Mouse (Mus musculus) forebrain, embryonic 11.5 days (tissue): ENCODE data around the gene Sephs2. TPM values are rescaled to one million over a fixed set of nuclear protein-coding genes. Genes with fewer than 3 reads are reported as not detected.

Source experiments
- ATAC-seq: fragments of 200-750 bp; cut with Nextera tagmentation; replicated peaks from 2 replicates; pipeline ENCODE4 v1.8.0; 2017; ENCODE audit warnings: moderate TSS enrichment; ENCODE audit not compliant: low FRiP score
- DNase-seq: peaks from one replicate; pipeline ENCODE4 v3.0.0-alpha.2; 2017; ENCODE audit warnings: low spot score
- H3K27ac ChIP-seq: fragments of 300-500 bp; sonication (generic); 2 replicates; pipeline ENCODE4 v1.5.1; 2014; ENCODE audit warnings: low read depth, low read length
- H3K27me3 ChIP-seq: fragments of 300-500 bp; sonication (generic); 2 replicates; pipeline ENCODE4 v1.6.1; 2014; ENCODE audit warnings: mild to moderate bottlenecking, low read length, mixed read lengths; ENCODE audit not compliant: control insufficient read depth, insufficient read depth
- H3K36me3 ChIP-seq: fragments of 300-500 bp; sonication (generic); 2 replicates; pipeline ENCODE4 v1.6.1; 2014; ENCODE audit warnings: mild to moderate bottlenecking, low read length, moderate library complexity, mixed read lengths; ENCODE audit not compliant: control insufficient read depth, insufficient read depth
- H3K4me1 ChIP-seq: fragments of 300-500 bp; sonication (generic); replicated peaks from 2 replicates; pipeline ENCODE4 v1.6.1; 2014; ENCODE audit warnings: low read length, mixed read lengths; ENCODE audit not compliant: control insufficient read depth, insufficient read depth
- H3K4me2 ChIP-seq: fragments of 300-500 bp; sonication (generic); 2 replicates; pipeline ENCODE4 v1.6.1; 2014; ENCODE audit warnings: low read depth, mild to moderate bottlenecking, low read length, moderate library complexity, mixed read lengths; ENCODE audit not compliant: severe bottlenecking
- H3K4me3 ChIP-seq: fragments of 300-500 bp; sonication (generic); 2 replicates; pipeline ENCODE4 v1.5.1; 2014; ENCODE audit warnings: low read depth, low read length
- H3K9ac ChIP-seq: fragments of 300-500 bp; sonication (generic); 2 replicates; pipeline ENCODE4 v1.6.1; 2014; ENCODE audit warnings: low read length
- H3K9me3 ChIP-seq: fragments of 300-500 bp; sonication (generic); 2 replicates; pipeline ENCODE4 v1.6.1; 2016; ENCODE audit warnings: low read length, mixed read lengths; ENCODE audit not compliant: control insufficient read depth
- WGBS: fragments of 180-500 bp; shearing (Covaris S2); extraction: QIAGEN DNeasy Blood & Tissue Kit; methylation state at CpG from one replicate; pipeline ENCODE4 v1.1.7; 2014; 5-methylcytosine and 5-hydroxymethylcytosine counted together
- polyA plus RNA-seq: library from polyadenylated mRNA; unstranded; fragments of >200 nt; fragmentation: Nextera tagmentation; extraction: Ambion mirVana; gene quantifications from 2 replicates; pipeline ENCODE4 v1.2.1, GENCODE M21; 2014

Sephs2 gene
- polyA plus RNA-seq, 1 experiment from 2014 or later = 87.0 TPM

DNA sequence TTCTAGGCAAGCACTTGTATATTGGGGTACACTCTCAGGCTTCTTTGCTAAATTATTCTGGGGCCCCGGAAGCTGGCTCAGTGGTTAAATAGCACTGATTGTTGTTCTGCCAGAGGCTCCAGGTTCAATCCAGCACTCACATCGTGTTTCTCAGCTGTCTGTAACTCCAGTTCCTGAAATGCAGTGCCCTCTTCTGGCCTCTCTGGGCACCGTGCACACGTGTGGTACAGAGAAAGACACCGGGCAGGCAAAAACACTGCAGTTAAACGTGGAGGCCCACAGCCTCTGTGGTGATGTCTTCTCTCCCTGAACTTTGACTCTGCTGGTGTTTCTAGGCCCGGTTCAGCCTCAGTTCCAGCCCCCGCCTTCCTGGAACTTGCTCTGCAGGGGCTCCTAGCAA lies 4.5 kb upstream of the Sephs2 start:
- no peaks in the 10 kb centered on the region for H3K27me3 ChIP-seq
- no peak overlapping the region for H3K4me2 ChIP-seq
- H3K27ac ChIP-seq = no peak overlapping the region
- no peaks in the 10 kb centered on the region for H3K36me3 ChIP-seq
- WGBS = 24% methylated on average over 8 of the region's 8 CpGs
- no peak overlapping the region for H3K9ac ChIP-seq
- H3K4me3 ChIP-seq = no peak overlapping the region
- no peak for ATAC-seq
- H3K4me1 ChIP-seq = no peaks in the 10 kb centered on the region
- no peaks in the 10 kb centered on the region for H3K9me3 ChIP-seq
- peak; percentile 71 for DNase-seq

DNA sequence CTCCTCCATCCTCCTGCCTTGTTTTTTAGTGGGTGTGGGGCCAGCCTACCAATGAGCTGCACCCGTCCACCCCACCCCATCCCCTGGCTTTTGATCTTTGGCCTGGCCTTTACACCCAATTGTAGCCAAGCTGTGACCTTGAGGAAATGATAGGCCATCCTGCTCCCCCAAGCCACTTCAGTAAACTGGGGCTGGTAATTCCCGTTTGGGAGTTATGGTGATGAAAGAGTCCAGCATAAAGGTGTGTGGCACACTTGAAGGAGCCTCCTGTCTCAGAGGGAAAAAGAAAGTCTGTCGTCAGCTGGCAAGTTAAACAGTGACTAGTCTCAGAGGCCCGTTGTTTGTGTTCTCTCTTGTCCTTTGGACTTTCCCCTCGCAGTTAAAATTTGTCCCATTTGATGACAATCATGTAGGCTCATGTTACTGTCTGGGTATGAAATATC lies 2.7 kb upstream of the Sephs2 start:
- WGBS = 87% methylated on average over 5 of the region's 5 CpGs
- Histone ChIP-seq H3K36me3 (peaks cover under 1% of the 10 kb centered on the region; the same call in 1 of the 2 replicates), H3K27me3 (no peaks in the 10 kb centered on the region), H3K9ac (no peak overlapping the region), H3K27ac (no peak overlapping the region), H3K4me3 (no peak overlapping the region), H3K4me2 (no peak overlapping the region), H3K4me1 (peaks cover 4% of the 10 kb centered on the region; the same call in 1 of the 2 replicates), H3K9me3 (no peaks in the 10 kb centered on the region)
- DNase-seq (no peak), ATAC-seq (no peak)

DNA sequence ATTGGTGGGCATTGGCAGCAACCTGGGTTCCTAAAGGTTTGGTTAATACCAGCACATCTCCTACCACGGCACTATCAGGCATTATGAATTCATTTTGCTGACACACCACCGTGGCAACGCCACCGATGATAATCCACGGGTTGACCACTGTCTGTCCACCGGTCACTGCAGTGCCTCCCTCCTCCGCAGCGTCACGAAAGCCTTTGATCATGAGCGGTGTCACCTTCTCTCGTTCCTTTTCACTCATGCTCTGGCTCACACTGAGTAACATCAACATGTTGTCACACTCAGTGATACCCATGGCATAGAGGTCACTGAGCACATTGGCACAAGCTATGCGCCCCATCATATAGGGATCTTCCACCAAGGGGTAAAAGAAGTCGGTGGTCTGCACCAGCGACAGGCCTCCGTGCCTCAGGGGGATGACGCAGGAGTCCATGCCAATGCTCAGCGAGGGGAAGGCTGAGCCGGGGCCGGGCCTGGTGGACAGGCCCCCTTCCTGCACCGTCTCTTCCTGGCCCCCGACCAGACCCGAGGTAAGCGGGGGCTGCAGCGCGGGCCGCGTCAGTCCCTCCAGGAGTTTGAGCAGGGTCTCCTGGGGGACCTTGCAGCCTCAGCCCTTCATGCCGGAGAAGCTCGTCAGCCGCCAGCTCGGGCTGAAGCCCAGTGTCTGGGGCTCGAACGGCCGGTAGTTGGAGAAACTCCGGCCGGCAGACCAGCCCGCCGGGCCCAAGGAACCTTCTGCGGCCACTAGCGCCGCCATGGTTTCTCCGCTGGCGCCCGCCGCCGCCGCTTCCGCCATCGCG lies 534 bp downstream of the Sephs2 start:
- peak overlapping the region; percentile 89 for H3K4me3 ChIP-seq
- DNase-seq (no peak), ATAC-seq (peak; percentile 69)
- H3K27ac ChIP-seq = peak overlapping the region; percentile 62
- no peaks in the 10 kb centered on the region for H3K9me3 ChIP-seq
- H3K9ac ChIP-seq = peak overlapping the region; percentile 93
- 21% methylated on average over 45 of the region's 50 CpGs for WGBS
- H3K4me1 ChIP-seq = peaks cover 4% of the 10 kb centered on the region; the same call in 1 of the 2 replicates
- peaks cover 8% of the 10 kb centered on the region; the same call in 1 of the 2 replicates for H3K36me3 ChIP-seq
- H3K4me2 ChIP-seq = peak overlapping the region; percentile 98
- no peaks in the 10 kb centered on the region for H3K27me3 ChIP-seq

DNA sequence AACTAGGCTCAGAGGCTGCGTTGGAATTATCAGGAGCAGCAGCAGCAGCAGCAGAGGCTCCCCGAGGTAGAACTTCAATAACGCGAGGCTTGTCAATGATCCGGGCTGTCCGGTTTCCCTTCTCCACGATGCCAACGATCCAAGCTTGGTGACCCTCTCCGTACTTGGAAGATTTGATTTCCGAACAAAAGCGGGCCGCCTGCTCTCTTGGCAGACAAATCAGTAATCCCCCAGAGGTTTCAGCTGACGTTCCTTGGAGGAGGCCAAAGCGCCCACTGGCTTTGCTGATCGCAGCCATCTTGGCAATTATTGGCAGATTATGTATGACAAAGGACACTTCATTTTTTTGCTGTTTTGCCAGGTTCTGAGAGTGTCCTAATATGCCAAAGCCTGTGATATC lies 1.3 kb downstream of the Sephs2 start:
- no peak overlapping the region for H3K4me2 ChIP-seq
- H3K27me3 ChIP-seq = no peaks in the 10 kb centered on the region
- DNase-seq (no peak), ATAC-seq (no peak)
- peaks cover 4% of the 10 kb centered on the region; the same call in 1 of the 2 replicates for H3K4me1 ChIP-seq
- no peaks in the 10 kb centered on the region for H3K9me3 ChIP-seq
- WGBS = 97% methylated on average over 15 of the region's 15 CpGs
- no peak overlapping the region for H3K9ac ChIP-seq
- no peak overlapping the region for H3K27ac ChIP-seq
- no peak overlapping the region for H3K4me3 ChIP-seq
- peaks cover 8% of the 10 kb centered on the region; the same call in 1 of the 2 replicates for H3K36me3 ChIP-seq

DNA sequence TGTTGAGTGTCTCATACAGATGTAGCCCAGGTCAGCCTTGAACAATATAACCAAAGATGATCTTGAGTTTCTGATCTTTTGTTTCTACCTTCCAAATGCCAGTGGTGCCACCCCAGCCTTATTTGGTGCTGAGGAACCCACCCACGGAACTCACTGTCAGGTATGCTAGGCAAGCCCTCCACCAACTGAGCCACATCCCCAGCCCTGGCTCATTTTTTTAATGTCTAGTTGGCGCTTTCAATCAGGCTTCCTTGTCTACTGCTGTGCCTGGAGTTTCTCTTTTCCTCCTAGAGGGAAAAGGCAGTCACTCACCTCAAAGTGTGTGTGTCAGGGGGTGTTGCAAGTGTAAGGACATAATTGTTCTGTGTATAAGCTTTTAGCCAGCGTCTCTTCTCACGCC lies 2.8 kb downstream of the Sephs2 start:
- 94% methylated on average over 4 of the region's 4 CpGs for WGBS
- H3K27me3 ChIP-seq = no peaks in the 10 kb centered on the region
- peaks cover 4% of the 10 kb centered on the region; the same call in 1 of the 2 replicates for H3K4me1 ChIP-seq
- no peak overlapping the region for H3K27ac ChIP-seq
- H3K36me3 ChIP-seq = peaks cover 8% of the 10 kb centered on the region; the same call in 1 of the 2 replicates
- no peak for DNase-seq
- H3K4me2 ChIP-seq = no peak overlapping the region
- H3K9me3 ChIP-seq = no peaks in the 10 kb centered on the region
- H3K4me3 ChIP-seq = no peak overlapping the region
- no peak for ATAC-seq
- no peak overlapping the region for H3K9ac ChIP-seq

DNA sequence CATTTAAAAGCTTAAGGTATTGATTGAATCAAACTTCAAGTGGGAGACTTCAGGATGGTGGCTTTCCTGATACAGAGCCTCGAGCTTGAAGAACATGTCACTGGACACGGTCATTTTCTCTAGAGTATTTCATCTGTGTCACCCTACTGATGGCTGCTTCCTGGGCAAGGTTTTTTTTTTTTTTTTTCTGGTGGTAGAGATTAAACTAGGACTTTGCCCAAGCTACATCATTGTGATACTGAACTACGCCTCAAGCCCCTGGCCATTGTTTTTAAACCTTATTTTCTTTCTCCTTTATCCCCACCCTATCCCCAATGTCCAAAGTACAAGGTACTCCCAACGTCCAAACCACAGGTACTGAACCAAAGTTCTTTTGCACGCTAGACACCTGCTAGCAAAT lies 3.2 kb downstream of the Sephs2 start:
- Histone ChIP-seq H3K4me1 (peaks cover 4% of the 10 kb centered on the region; the same call in 1 of the 2 replicates), H3K9me3 (no peaks in the 10 kb centered on the region), H3K9ac (no peak overlapping the region), H3K36me3 (peaks cover 8% of the 10 kb centered on the region; the same call in 1 of the 2 replicates), H3K4me2 (no peak overlapping the region), H3K27me3 (no peaks in the 10 kb centered on the region), H3K27ac (no peak overlapping the region), H3K4me3 (no peak overlapping the region)
- ATAC-seq (no peak), DNase-seq (no peak)
- 94% methylated on average over 5 of the region's 5 CpGs for WGBS

DNA sequence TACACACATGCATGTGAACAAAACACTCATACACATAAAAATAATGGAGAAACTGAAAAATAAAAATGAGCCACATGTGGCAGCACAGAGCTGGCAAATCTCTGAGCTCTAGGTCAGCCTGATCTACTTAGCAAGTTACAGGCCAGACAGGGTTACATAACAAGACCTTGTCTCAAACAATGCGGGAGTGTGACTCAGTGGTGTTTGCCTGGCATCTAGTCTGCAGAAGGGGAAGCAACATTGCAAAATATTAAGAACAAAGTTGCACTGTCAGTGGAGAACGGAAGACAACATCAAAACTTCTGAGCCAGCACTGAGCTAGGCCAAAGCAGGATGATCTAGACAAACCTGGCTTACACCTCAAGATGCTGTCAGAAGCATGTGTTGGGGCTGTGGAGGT lies 3.6 kb downstream of the Sephs2 start:
- Histone ChIP-seq H3K27me3 (no peaks in the 10 kb centered on the region), H3K27ac (no peak overlapping the region), H3K9ac (no peak overlapping the region), H3K36me3 (peaks cover 8% of the 10 kb centered on the region; the same call in 1 of the 2 replicates), H3K4me2 (no peak overlapping the region), H3K9me3 (no peaks in the 10 kb centered on the region), H3K4me1 (peaks cover 4% of the 10 kb centered on the region; the same call in 1 of the 2 replicates), H3K4me3 (no peak overlapping the region)
- DNase-seq (no peak), ATAC-seq (no peak)
- 89% methylated on average over 2 of the region's 2 CpGs for WGBS

DNA sequence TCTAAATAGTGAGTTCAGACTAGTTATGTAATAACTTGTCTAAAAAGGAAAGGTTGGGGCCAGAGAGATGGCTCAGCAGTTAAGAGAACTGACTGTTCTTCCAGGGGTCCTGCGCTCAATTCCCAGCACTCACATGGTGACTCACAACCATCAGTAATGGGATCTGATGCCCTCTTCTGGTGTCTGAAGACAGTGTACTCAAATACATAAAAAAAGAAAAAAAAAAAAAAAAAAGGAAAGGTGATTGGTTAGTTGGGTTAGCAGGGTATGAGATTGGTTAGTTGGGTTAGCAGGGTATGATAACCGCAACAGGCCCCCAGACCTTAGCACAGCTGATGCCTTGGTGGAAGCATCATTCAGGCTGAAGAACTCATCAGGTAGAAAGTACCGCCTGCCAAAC lies 10.3 kb downstream of the Sephs2 start:
- no peaks in the 10 kb centered on the region for H3K27me3 ChIP-seq
- 98% methylated on average over 3 of the region's 3 CpGs for WGBS
- no peaks in the 10 kb centered on the region for H3K9me3 ChIP-seq
- no peak overlapping the region for H3K4me2 ChIP-seq
- ATAC-seq (no peak), DNase-seq (no peak)
- no peak overlapping the region for H3K4me3 ChIP-seq
- no peak overlapping the region for H3K27ac ChIP-seq
- H3K9ac ChIP-seq = no peak overlapping the region
- peaks cover 7% of the 10 kb centered on the region for H3K4me1 ChIP-seq
- no peaks in the 10 kb centered on the region for H3K36me3 ChIP-seq
